Comparison of ENCODE assay signal across 8 mouse cellular contexts in genomic region chr14:120368914-120369391, GRCm38 (mm10).
DNase-seq lines count a peak whose midpoint lies in the region; ATAC-seq and TF ChIP-seq lines count a peak whose summit lies in the region.

No protein-coding gene starts in this region.

- no peaks in the 10 kb centered on the region for H3K9me3 ChIP-seq in embryonic facial prominence, embryonic 12.5 days
- no peaks in the 10 kb centered on the region for H3K9me3 ChIP-seq in intestine, postnatal 0 days (ENCODE audit: control insufficient read depth)
- no peaks in the 10 kb centered on the region for H3K9me3 ChIP-seq in hindbrain, embryonic 14.5 days (ENCODE audit: control insufficient read depth, low read length)
- H3K9me3 ChIP-seq in midbrain, postnatal 0 days (ENCODE audit: low read length), result no peaks in the 10 kb centered on the region

- peak; percentile 47 for DNase-seq in kidney, adult 11 months
- no peak for DNase-seq in kidney, adult 18-20 months
- peak; percentile 81 for DNase-seq in adrenal gland, adult 2 months
- DNase-seq in hindbrain, embryonic 14.5 days (ENCODE audit: low spot score), result no peak
- no peak for DNase-seq in urinary bladder, postnatal 14 days (ENCODE audit: low spot score)
- DNase-seq in midbrain, postnatal 0 days (ENCODE audit: low spot score), result no peak

- peaks cover 56% of the 10 kb centered on the region for H3K4me1 ChIP-seq in embryonic facial prominence, embryonic 12.5 days
- H3K4me1 ChIP-seq in intestine, postnatal 0 days (replicated peaks; ENCODE audit: control insufficient read depth, insufficient read depth, low read length), result peaks cover 28% of the 10 kb centered on the region
- H3K4me1 ChIP-seq in hindbrain, embryonic 14.5 days (replicated peaks; ENCODE audit: control insufficient read depth, insufficient read depth, low read length), result no peaks in the 10 kb centered on the region
- H3K4me1 ChIP-seq in midbrain, postnatal 0 days (ENCODE audit: insufficient read depth, low read length), result no peaks in the 10 kb centered on the region

- peak overlapping the region; percentile 54 for H3K27ac ChIP-seq in embryonic facial prominence, embryonic 12.5 days
- H3K27ac ChIP-seq in intestine, postnatal 0 days (ENCODE audit: low read depth, low read length), result peak overlapping the region; percentile 61
- no peak overlapping the region for H3K27ac ChIP-seq in hindbrain, embryonic 14.5 days
- no peak overlapping the region for H3K27ac ChIP-seq in midbrain, postnatal 0 days (ENCODE audit: low read depth, low read length)

- no peaks in the 10 kb centered on the region for H3K27me3 ChIP-seq in embryonic facial prominence, embryonic 12.5 days
- H3K27me3 ChIP-seq in intestine, postnatal 0 days (replicated peaks; ENCODE audit: control insufficient read depth, insufficient read depth, low read length), result no peaks in the 10 kb centered on the region
- H3K27me3 ChIP-seq in hindbrain, embryonic 14.5 days (ENCODE audit: control insufficient read depth, insufficient read depth, low read length), result no peaks in the 10 kb centered on the region
- no peaks in the 10 kb centered on the region for H3K27me3 ChIP-seq in midbrain, postnatal 0 days (ENCODE audit: insufficient read depth, low read length)

- H3K36me3 ChIP-seq in embryonic facial prominence, embryonic 12.5 days, result no peaks in the 10 kb centered on the region
- no peaks in the 10 kb centered on the region for H3K36me3 ChIP-seq in intestine, postnatal 0 days (ENCODE audit: control insufficient read depth, insufficient read depth)
- H3K36me3 ChIP-seq in hindbrain, embryonic 14.5 days (replicated peaks; ENCODE audit: control insufficient read depth, insufficient read depth), result no peaks in the 10 kb centered on the region
- no peaks in the 10 kb centered on the region for H3K36me3 ChIP-seq in midbrain, postnatal 0 days (ENCODE audit: insufficient read depth, low read length)

- no peak overlapping the region for H3K4me3 ChIP-seq in embryonic facial prominence, embryonic 12.5 days
- no peak overlapping the region for H3K4me3 ChIP-seq in intestine, postnatal 0 days (ENCODE audit: low read depth, low read length)
- H3K4me3 ChIP-seq in hindbrain, embryonic 14.5 days (replicated peaks; ENCODE audit: low read length), result no peak overlapping the region
- no peak overlapping the region for H3K4me3 ChIP-seq in midbrain, postnatal 0 days (ENCODE audit: low read depth, low read length)

- no peak for ATAC-seq in embryonic facial prominence, embryonic 12.5 days (ENCODE audit: insufficient number of reproducible peaks, insufficient read depth, low FRiP score, low TSS enrichment)
- peak; percentile 84 for ATAC-seq in intestine, postnatal 0 days
- no peak for ATAC-seq in hindbrain, embryonic 14.5 days (ENCODE audit: low FRiP score)
- ATAC-seq in midbrain, postnatal 0 days (ENCODE audit: low FRiP score), result no peak

- no peak overlapping the region for H3K9ac ChIP-seq in embryonic facial prominence, embryonic 12.5 days
- H3K9ac ChIP-seq in intestine, postnatal 0 days (ENCODE audit: low read depth, low read length), result no peak overlapping the region
- no peak overlapping the region for H3K9ac ChIP-seq in hindbrain, embryonic 14.5 days
- H3K9ac ChIP-seq in midbrain, postnatal 0 days (replicated peaks; ENCODE audit: low read length, poor library complexity, severe bottlenecking), result no peak overlapping the region

- WGBS in embryonic facial prominence, embryonic 12.5 days, result 45% methylated on average over 8 of the region's 8 CpGs
- 26% methylated on average over 8 of the region's 8 CpGs for WGBS in intestine, postnatal 0 days
- WGBS in hindbrain, embryonic 14.5 days, result 91% methylated on average over 8 of the region's 8 CpGs
- 91% methylated on average over 8 of the region's 8 CpGs for WGBS in midbrain, postnatal 0 days

- no peak for TF ChIP-seq CTCF in intestine, postnatal 0 days (IDR thresholded peaks at IDR 0.05; ENCODE audit: low read depth)
- TF ChIP-seq CTCF in midbrain, postnatal 0 days (IDR thresholded peaks at IDR 0.05), result no peak

- no peak overlapping the region for H3K4me2 ChIP-seq in embryonic facial prominence, embryonic 12.5 days (replicated peaks)
- H3K4me2 ChIP-seq in intestine, postnatal 0 days (replicated peaks; ENCODE audit: low read depth), result 0 out of 2 replicates have a peak overlapping the region, but pooled peaks have one; percentile 13
- H3K4me2 ChIP-seq in hindbrain, embryonic 14.5 days (replicated peaks), result no peak overlapping the region
- H3K4me2 ChIP-seq in midbrain, postnatal 0 days (ENCODE audit: low read depth, low read length, poor library complexity, severe bottlenecking), result no peak overlapping the region

Comparison
In these comparisons a context has a peak if more than half of its experiments do, and no peak if none do; other contexts are left out.
1. DNase-seq: peak in kidney, adult 11 months (single experiment) and adrenal gland, adult 2 months (single experiment); none in kidney, adult 18-20 months (single experiment), hindbrain, embryonic 14.5 days (single experiment), urinary bladder, postnatal 14 days (single experiment) and midbrain, postnatal 0 days (single experiment).
2. H3K27ac ChIP-seq: peak in embryonic facial prominence, embryonic 12.5 days (single experiment) and intestine, postnatal 0 days (single experiment); none in hindbrain, embryonic 14.5 days (single experiment) and midbrain, postnatal 0 days (single experiment).